Mouse (Mus musculus) stomach, embryonic 14.5 days (tissue): ENCODE measurements around the gene Stim1. TPM values are rescaled to one million over a fixed set of nuclear protein-coding genes. Genes with fewer than 3 reads are reported as not detected.
"Not testable (repeated sequence)": the region's sequence is repeated elsewhere in the genome, so short reads cannot be mapped to it uniquely, and the experiment has no call there.

Experiments
- ATAC-seq: fragments of 200-750 bp; cut with Nextera tagmentation; 2 replicates; pipeline ENCODE4 v1.8.0; 2017; ENCODE audit warnings: low read depth, moderate TSS enrichment; ENCODE audit not compliant: insufficient number of reproducible peaks, insufficient read depth, low FRiP score
- H3K27ac ChIP-seq: fragments of 300-500 bp; sonication (generic); 2 replicates; pipeline ENCODE4 v1.5.1; 2014; ENCODE audit warnings: mild to moderate bottlenecking, low read length, moderate library complexity, mixed read lengths
- H3K27me3 ChIP-seq: fragments of 300-500 bp; sonication (generic); 2 replicates; pipeline ENCODE4 v1.6.1; 2014; ENCODE audit warnings: low read length, control low read depth, mixed read lengths; ENCODE audit not compliant: control insufficient read depth, insufficient read depth
- H3K36me3 ChIP-seq: fragments of 300-500 bp; sonication (generic); 2 replicates; pipeline ENCODE4 v1.6.1; 2014; ENCODE audit warnings: mild to moderate bottlenecking, control low read depth, low read length, moderate library complexity, mixed read lengths; ENCODE audit not compliant: control insufficient read depth, insufficient read depth
- H3K4me1 ChIP-seq: fragments of 300-500 bp; sonication (generic); 2 replicates; pipeline ENCODE4 v1.6.1; 2014; ENCODE audit warnings: low read length, control low read depth, mixed read lengths; ENCODE audit not compliant: control insufficient read depth, insufficient read depth
- H3K4me2 ChIP-seq: fragments of 300-500 bp; sonication (generic); replicated peaks from 2 replicates; pipeline ENCODE4 v1.6.1; 2014; ENCODE audit warnings: low read depth, low read length, control low read depth
- H3K4me3 ChIP-seq: fragments of 300-500 bp; sonication (generic); 2 replicates; pipeline ENCODE4 v1.5.1; 2014; ENCODE audit warnings: low read depth, low read length, control low read depth
- H3K9ac ChIP-seq: fragments of 300-500 bp; sonication (generic); replicated peaks from 2 replicates; pipeline ENCODE4 v1.6.1; 2014; ENCODE audit warnings: low read depth, mild to moderate bottlenecking, control low read depth, low read length, moderate library complexity, mixed read lengths
- H3K9me3 ChIP-seq: fragments of 300-500 bp; sonication (generic); 2 replicates; pipeline ENCODE4 v1.6.1; 2016; ENCODE audit warnings: low read depth, low read length, control low read depth; ENCODE audit not compliant: control insufficient read depth
- WGBS: fragments of 180-500 bp; shearing (Covaris S2); extraction: QIAGEN DNeasy Blood & Tissue Kit; methylation state at CpG from one replicate; pipeline ENCODE4 v1.1.7; 2014; 5-methylcytosine and 5-hydroxymethylcytosine counted together
- polyA plus RNA-seq: library from polyadenylated mRNA; unstranded; fragments of >200 nt; fragmentation: Nextera tagmentation; extraction: Ambion mirVana; gene quantifications from 2 replicates; pipeline ENCODE4 v1.2.1, GENCODE M21; 2014

The Stim1 gene
- polyA plus RNA-seq, 1 experiment from 2014 or later = 24.9 TPM

GRCm38 (mm10) chr7:102253631-102254030, 14.0 kb upstream of the Stim1 start:
- H3K9me3 ChIP-seq = no peaks in the 10 kb centered on the region

GRCm38 (mm10) chr7:102255954-102256353, 11.7 kb upstream of the Stim1 start, which contains the start of gene Rhog:
Rhog (minus strand) TSS chr7:102256054.
- Histone ChIP-seq H3K9me3 (no peaks in the 10 kb centered on the region), H3K36me3 (no peaks in the 10 kb centered on the region), H3K4me1 (no peaks in the 10 kb centered on the region), H3K27me3 (no peaks in the 10 kb centered on the region), H3K4me2 (no peak within 1 kb of the TSS), H3K4me3 (no peak within 1 kb of the TSS), H3K27ac (no peak within 1 kb of the TSS), H3K9ac (no peak within 1 kb of the TSS)
- WGBS = 85% methylated on average over 3 of the region's 3 CpGs
- no peak for ATAC-seq

More at GRCm38 (mm10) chr7:102253631-102254030, 14.0 kb upstream of the Stim1 start:
- no peak overlapping the region for H3K4me3 ChIP-seq
- WGBS = 88% methylated on average over 1 of the region's 1 CpGs
- ATAC-seq = no peak
- H3K36me3 ChIP-seq = no peaks in the 10 kb centered on the region
- peaks cover 5% of the 10 kb centered on the region; the same call in 1 of the 2 replicates for H3K4me1 ChIP-seq
- no peak overlapping the region for H3K9ac ChIP-seq
- no peaks in the 10 kb centered on the region for H3K27me3 ChIP-seq
- no peak overlapping the region for H3K4me2 ChIP-seq
- H3K27ac ChIP-seq = no peak overlapping the region

- no peaks in the 10 kb centered on the region for H3K27me3 ChIP-seq
- H3K4me3 ChIP-seq = no peak overlapping the region
- 83% methylated on average over 3 of the region's 3 CpGs for WGBS
- no peak overlapping the region for H3K9ac ChIP-seq
- no peak for ATAC-seq
- H3K27ac ChIP-seq = no peak overlapping the region
- H3K4me1 ChIP-seq = no peaks in the 10 kb centered on the region
- H3K4me2 ChIP-seq = no peak overlapping the region
- H3K9me3 ChIP-seq = no peaks in the 10 kb centered on the region
- H3K36me3 ChIP-seq = no peaks in the 10 kb centered on the region
These were observed 11.0 kb upstream of the Stim1 start for GRCm38 (mm10) chr7:102256636-102257035.

- peak; percentile 63; the same call in 1 of the 2 replicates for ATAC-seq
These were observed 9.4 kb upstream of the Stim1 start for GRCm38 (mm10) chr7:102258189-102258588.

GRCm38 (mm10) chr7:102258753-102259152, 8.9 kb upstream of the Stim1 start:
- Histone ChIP-seq H3K9me3 (no peaks in the 10 kb centered on the region), H3K4me1 (no peaks in the 10 kb centered on the region), H3K4me2 (no peak overlapping the region), H3K9ac (no peak overlapping the region), H3K27me3 (no peaks in the 10 kb centered on the region), H3K27ac (no peak overlapping the region), H3K36me3 (no peaks in the 10 kb centered on the region), H3K4me3 (no peak overlapping the region)
- no peak for ATAC-seq
- 77% methylated on average over 3 of the region's 3 CpGs for WGBS

More at GRCm38 (mm10) chr7:102258189-102258588, 9.4 kb upstream of the Stim1 start:
- WGBS = 14% methylated on average over 4 of the region's 4 CpGs
- no peaks in the 10 kb centered on the region for H3K27me3 ChIP-seq
- no peak overlapping the region for H3K27ac ChIP-seq
- no peak overlapping the region for H3K9ac ChIP-seq
- no peaks in the 10 kb centered on the region for H3K4me1 ChIP-seq
- no peak overlapping the region for H3K4me2 ChIP-seq
- H3K4me3 ChIP-seq = no peak overlapping the region
- no peaks in the 10 kb centered on the region for H3K9me3 ChIP-seq
- H3K36me3 ChIP-seq = no peaks in the 10 kb centered on the region

- whole genome bisulfite sequencing = 82% methylated on average over 10 of the region's 10 CpGs
- no peaks in the 10 kb centered on the region for H3K36me3 ChIP-seq
- H3K4me2 ChIP-seq = no peak overlapping the region
- no peak overlapping the region for H3K9ac ChIP-seq
- H3K27ac ChIP-seq = no peak overlapping the region
- no peaks in the 10 kb centered on the region for H3K27me3 ChIP-seq
- H3K9me3 ChIP-seq = no peaks in the 10 kb centered on the region
- no peaks in the 10 kb centered on the region for H3K4me1 ChIP-seq
- no peak for ATAC-seq
- no peak overlapping the region for H3K4me3 ChIP-seq
These were observed 7.7 kb upstream of the Stim1 start for GRCm38 (mm10) chr7:102259716-102260479.

- ATAC-seq = no peak
- 82% methylated on average over 1 of the region's 1 CpGs for WGBS
- Histone ChIP-seq H3K4me2 (no peak overlapping the region), H3K4me3 (no peak overlapping the region), H3K27ac (no peak overlapping the region), H3K27me3 (no peaks in the 10 kb centered on the region), H3K9ac (no peak overlapping the region), H3K9me3 (no peaks in the 10 kb centered on the region), H3K4me1 (no peaks in the 10 kb centered on the region), H3K36me3 (no peaks in the 10 kb centered on the region)
These were observed 7.1 kb upstream of the Stim1 start for GRCm38 (mm10) chr7:102260518-102260917.

GRCm38 (mm10) chr7:102263020-102263419, 4.6 kb upstream of the Stim1 start:
- Histone ChIP-seq H3K36me3 (no peaks in the 10 kb centered on the region), H3K27ac (no peak overlapping the region), H3K9ac (no peak overlapping the region), H3K4me1 (0 out of 2 replicates have a peak, but pooled peaks cover 4% of the 10 kb centered on the region), H3K4me3 (no peak overlapping the region), H3K9me3 (no peaks in the 10 kb centered on the region), H3K4me2 (no peak overlapping the region), H3K27me3 (no peaks in the 10 kb centered on the region)
- WGBS = 87% methylated on average over 2 of the region's 2 CpGs
- no peak for ATAC-seq

- not testable (repeated sequence) for H3K4me2 ChIP-seq, H3K36me3 ChIP-seq, H3K9me3 ChIP-seq, H3K27me3 ChIP-seq, H3K9ac ChIP-seq, ATAC-seq, H3K4me3 ChIP-seq, H3K27ac ChIP-seq, H3K4me1 ChIP-seq
- 88% methylated on average over 10 of the region's 10 CpGs for WGBS
These were observed 1.6 kb upstream of the Stim1 start for GRCm38 (mm10) chr7:102266021-102266400.
